Mouse (Mus musculus) forebrain, embryonic 15.5 days (tissue): ENCODE measurements at regions not wholly inside any gene's neighbourhood (a gene's known extent, or its start where the extent isn't known, plus 50 kb on each side); places are given as distances from the start of the nearest gene placed in this dataset.

Source experiments
- ATAC-seq: fragments of 200-750 bp; cut with Nextera tagmentation; replicated peaks from 2 replicates; pipeline ENCODE4 v1.8.0; 2017; ENCODE audit warnings: mild to moderate bottlenecking, moderate TSS enrichment, moderate library complexity
- H3K27ac ChIP-seq: fragments of 300-500 bp; sonication (generic); replicated peaks from 2 replicates; pipeline ENCODE4 v1.5.1; 2015; ENCODE audit warnings: mild to moderate bottlenecking, inconsistent platforms
- H3K27me3 ChIP-seq: fragments of 300-500 bp; sonication (generic); 2 replicates; pipeline ENCODE4 v1.6.1; 2015; ENCODE audit warnings: inconsistent platforms
- H3K36me3 ChIP-seq: fragments of 300-500 bp; sonication (generic); 2 replicates; pipeline ENCODE4 v1.6.1; 2015; ENCODE audit warnings: mild to moderate bottlenecking, inconsistent platforms
- H3K4me1 ChIP-seq: fragments of 300-500 bp; sonication (generic); 2 replicates; pipeline ENCODE4 v1.6.1; 2015; ENCODE audit warnings: inconsistent platforms
- H3K4me2 ChIP-seq: fragments of 300-500 bp; sonication (generic); replicated peaks from 2 replicates; pipeline ENCODE4 v1.6.1; 2015; ENCODE audit warnings: mild to moderate bottlenecking, inconsistent platforms
- H3K4me3 ChIP-seq: fragments of 300-500 bp; sonication (generic); 2 replicates; pipeline ENCODE4 v1.5.1; 2015; ENCODE audit warnings: mild to moderate bottlenecking, inconsistent platforms
- H3K9ac ChIP-seq: fragments of 300-500 bp; sonication (generic); replicated peaks from 2 replicates; pipeline ENCODE4 v1.6.1; 2015; ENCODE audit warnings: mild to moderate bottlenecking, inconsistent platforms
- H3K9me3 ChIP-seq: fragments of 300-500 bp; sonication (generic); 2 replicates; pipeline ENCODE4 v1.6.1; 2016; ENCODE audit warnings: inconsistent platforms
- WGBS: fragments of 180-500 bp; shearing (Covaris S2); methylation state at CpG from one replicate; pipeline ENCODE4 v1.1.7; 2015; ENCODE audit warnings: mixed read lengths; 5-methylcytosine and 5-hydroxymethylcytosine counted together

GRCm38 (mm10) chr12:106527699-106528434 is 517.8 kb downstream of the Vrk1 start:
- Histone ChIP-seq H3K9ac (no peak overlapping the region), H3K4me2 (no peak overlapping the region), H3K4me1 (peaks cover 30% of the 10 kb centered on the region), H3K36me3 (no peaks in the 10 kb centered on the region), H3K27me3 (no peaks in the 10 kb centered on the region), H3K9me3 (no peaks in the 10 kb centered on the region), H3K27ac (peak overlapping the region; percentile 90), H3K4me3 (no peak overlapping the region)
- WGBS = 7% methylated on average over 20 of the region's 20 CpGs
- ATAC-seq = peak; percentile 46

- no peak overlapping the region for H3K4me3 ChIP-seq
- no peaks in the 10 kb centered on the region for H3K27me3 ChIP-seq
- peak overlapping the region; percentile 90 for H3K27ac ChIP-seq
- H3K9ac ChIP-seq = no peak overlapping the region
- H3K36me3 ChIP-seq = no peaks in the 10 kb centered on the region
- ATAC-seq = peak; percentile 44
- peak overlapping the region; percentile 19 for H3K4me2 ChIP-seq
- H3K4me1 ChIP-seq = peaks cover 30% of the 10 kb centered on the region
- no peaks in the 10 kb centered on the region for H3K9me3 ChIP-seq
- 18% methylated on average over 10 of the region's 10 CpGs for WGBS
Observed at GRCm38 (mm10) chr12:106528521-106528920, 518.5 kb downstream of the Vrk1 start.

- H3K36me3 ChIP-seq = no peaks in the 10 kb centered on the region
- WGBS = 32% methylated on average over 11 of the region's 11 CpGs
- no peak overlapping the region for H3K9ac ChIP-seq
- H3K4me3 ChIP-seq = no peak overlapping the region
- H3K27me3 ChIP-seq = no peaks in the 10 kb centered on the region
- H3K4me1 ChIP-seq = peaks cover 30% of the 10 kb centered on the region
- peak overlapping the region; percentile 90 for H3K27ac ChIP-seq
- H3K4me2 ChIP-seq = no peak overlapping the region; the same call in 1 of the 2 replicates
- no peaks in the 10 kb centered on the region for H3K9me3 ChIP-seq
- ATAC-seq = peak; percentile 89
Observed at GRCm38 (mm10) chr12:106529175-106529574, 519.1 kb downstream of the Vrk1 start.

DNA sequence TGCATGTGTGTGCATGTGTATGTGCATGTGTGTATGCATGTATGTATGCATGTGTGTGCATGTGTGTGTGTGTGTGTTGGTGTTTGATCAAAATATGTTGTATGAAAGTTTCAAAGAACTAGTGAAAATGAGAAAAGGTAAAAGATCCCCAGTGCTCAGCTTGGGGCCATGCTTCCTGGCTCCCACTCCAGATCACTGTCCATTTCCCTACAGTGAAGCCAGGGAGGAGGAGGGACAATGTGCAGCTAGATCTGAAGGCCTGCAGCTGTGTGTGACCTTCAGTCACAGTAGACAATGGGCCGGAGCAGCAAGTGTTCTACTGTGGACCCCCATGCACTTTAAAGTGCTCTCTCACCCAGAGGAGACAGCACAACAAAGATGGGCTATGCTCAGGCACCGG is 525.1 kb downstream of the Vrk1 start:
- WGBS = 32% methylated on average over 2 of the region's 2 CpGs
- Histone ChIP-seq H3K4me1 (peaks cover 18% of the 10 kb centered on the region), H3K36me3 (no peaks in the 10 kb centered on the region), H3K9me3 (no peaks in the 10 kb centered on the region), H3K27me3 (no peaks in the 10 kb centered on the region), H3K4me2 (no peak overlapping the region), H3K27ac (0 out of 2 replicates have a peak overlapping the region, but pooled peaks have one; percentile 5), H3K9ac (no peak overlapping the region), H3K4me3 (no peak overlapping the region)
- ATAC-seq = no peak

DNA sequence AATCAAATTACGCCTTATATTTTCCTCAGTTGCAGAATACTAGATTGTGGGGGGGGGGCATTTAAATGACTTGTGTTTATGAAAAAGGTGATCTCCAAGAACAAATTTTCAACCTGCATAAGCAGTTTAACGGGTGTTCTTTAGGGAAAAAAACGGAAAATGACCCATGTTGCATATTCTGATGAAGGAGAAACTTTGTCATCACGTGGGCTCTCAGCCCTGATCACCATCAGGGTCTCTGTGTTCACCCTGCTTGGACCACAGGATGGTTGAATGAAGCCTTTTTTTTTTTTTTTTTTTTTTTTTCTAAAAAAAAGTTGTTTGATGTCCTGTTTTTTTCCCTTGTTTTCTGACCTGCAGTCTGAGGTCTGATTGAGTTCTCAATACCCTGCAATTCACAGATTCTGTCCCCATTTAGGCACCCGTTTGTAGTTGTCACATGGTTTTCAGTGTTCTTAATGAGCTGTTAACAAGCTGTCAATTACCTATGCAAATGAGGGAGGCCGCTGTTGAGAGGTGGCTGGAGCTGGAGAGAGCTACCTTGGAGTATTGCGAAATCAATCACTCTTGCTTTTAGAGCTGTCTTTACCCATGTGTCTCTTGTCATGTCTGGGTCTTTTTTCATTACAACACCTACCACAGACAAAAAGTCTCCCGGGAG is 525.7 kb downstream of the Vrk1 start:
- Histone ChIP-seq H3K4me1 (peaks cover 17% of the 10 kb centered on the region), H3K4me2 (peak overlapping the region; percentile 17; the same call in 1 of the 2 replicates), H3K27me3 (no peaks in the 10 kb centered on the region), H3K27ac (peak overlapping the region; percentile 85), H3K36me3 (no peaks in the 10 kb centered on the region), H3K9ac (no peak overlapping the region), H3K4me3 (no peak overlapping the region), H3K9me3 (no peaks in the 10 kb centered on the region)
- peak; percentile 90 for ATAC-seq
- WGBS = 13% methylated on average over 8 of the region's 8 CpGs

- H3K27ac ChIP-seq = peak overlapping the region; percentile 85
- H3K4me2 ChIP-seq = peak overlapping the region; percentile 17; the same call in 1 of the 2 replicates
- H3K4me3 ChIP-seq = no peak overlapping the region
- no peaks in the 10 kb centered on the region for H3K27me3 ChIP-seq
- WGBS = 6% methylated on average over 7 of the region's 7 CpGs
- H3K36me3 ChIP-seq = no peaks in the 10 kb centered on the region
- H3K9ac ChIP-seq = no peak overlapping the region
- no peaks in the 10 kb centered on the region for H3K9me3 ChIP-seq
- peak; percentile 68; the same call in 1 of the 2 replicates for ATAC-seq
- H3K4me1 ChIP-seq = peaks cover 17% of the 10 kb centered on the region
Observed at GRCm38 (mm10) chr12:106536289-106536636, 526.2 kb downstream of the Vrk1 start.

DNA sequence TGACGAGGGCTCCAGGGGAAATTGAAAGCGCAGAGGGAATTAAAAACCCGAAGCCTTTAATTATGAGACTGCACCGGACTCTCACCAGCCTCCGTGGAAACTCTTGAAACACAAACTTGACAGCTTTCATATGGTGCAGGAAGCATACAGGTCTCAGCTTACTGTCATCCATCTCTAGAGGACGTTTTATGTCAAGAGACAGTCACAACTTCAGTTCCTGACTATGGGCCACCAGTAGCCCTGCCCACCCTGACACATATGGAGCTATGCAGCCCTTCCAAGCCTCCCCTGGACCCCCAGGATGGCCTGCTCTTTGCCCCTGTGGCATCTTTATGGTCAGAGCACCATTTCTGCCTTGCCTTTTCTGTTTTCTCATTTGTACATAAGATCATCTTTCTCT is 530.0 kb downstream of the Vrk1 start:
- Histone ChIP-seq H3K9me3 (no peaks in the 10 kb centered on the region), H3K27me3 (no peaks in the 10 kb centered on the region), H3K9ac (no peak overlapping the region), H3K36me3 (no peaks in the 10 kb centered on the region), H3K4me3 (no peak overlapping the region), H3K4me1 (peaks cover 18% of the 10 kb centered on the region), H3K4me2 (no peak overlapping the region), H3K27ac (no peak overlapping the region)
- ATAC-seq = no peak
- 46% methylated on average over 6 of the region's 6 CpGs for WGBS

- WGBS = 85% methylated on average over 9 of the region's 9 CpGs
- no peak overlapping the region for H3K9ac ChIP-seq
- H3K4me3 ChIP-seq = no peak overlapping the region
- no peaks in the 10 kb centered on the region for H3K36me3 ChIP-seq
- no peaks in the 10 kb centered on the region for H3K27me3 ChIP-seq
- ATAC-seq = no peak
- no peak overlapping the region for H3K27ac ChIP-seq
- 0 out of 2 replicates have a peak, but pooled peaks cover 4% of the 10 kb centered on the region for H3K4me1 ChIP-seq
- no peaks in the 10 kb centered on the region for H3K9me3 ChIP-seq
- H3K4me2 ChIP-seq = no peak overlapping the region
Observed at GRCm38 (mm10) chr12:106559566-106559965, 549.5 kb downstream of the Vrk1 start.

DNA sequence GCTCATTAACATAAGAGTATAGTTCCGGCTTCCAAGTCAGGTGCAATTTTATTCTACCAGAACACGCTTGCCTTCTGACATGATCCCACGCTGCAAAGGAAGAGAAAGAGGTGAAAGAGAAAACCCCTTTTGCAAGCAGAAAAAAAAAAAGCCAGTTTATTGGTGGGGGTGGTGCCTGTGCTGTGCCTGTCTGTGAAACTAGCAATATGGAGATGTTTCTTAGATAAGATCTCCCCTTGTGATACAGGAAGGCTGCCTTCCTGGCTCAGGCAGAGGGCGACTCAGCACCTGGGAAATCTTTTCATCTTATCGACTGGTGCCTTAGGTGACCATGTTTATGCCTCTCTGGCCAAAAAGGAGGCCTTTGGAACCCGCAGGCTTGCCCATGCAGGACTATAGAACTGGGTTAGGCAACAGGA is 555.2 kb downstream of the Vrk1 start:
- ATAC-seq = no peak
- Histone ChIP-seq H3K27ac (no peak overlapping the region), H3K9ac (no peak overlapping the region), H3K4me1 (peaks cover 7% of the 10 kb centered on the region), H3K36me3 (no peaks in the 10 kb centered on the region), H3K27me3 (no peaks in the 10 kb centered on the region), H3K9me3 (no peaks in the 10 kb centered on the region), H3K4me2 (no peak overlapping the region), H3K4me3 (no peak overlapping the region)
- 29% methylated on average over 6 of the region's 6 CpGs for WGBS

DNA sequence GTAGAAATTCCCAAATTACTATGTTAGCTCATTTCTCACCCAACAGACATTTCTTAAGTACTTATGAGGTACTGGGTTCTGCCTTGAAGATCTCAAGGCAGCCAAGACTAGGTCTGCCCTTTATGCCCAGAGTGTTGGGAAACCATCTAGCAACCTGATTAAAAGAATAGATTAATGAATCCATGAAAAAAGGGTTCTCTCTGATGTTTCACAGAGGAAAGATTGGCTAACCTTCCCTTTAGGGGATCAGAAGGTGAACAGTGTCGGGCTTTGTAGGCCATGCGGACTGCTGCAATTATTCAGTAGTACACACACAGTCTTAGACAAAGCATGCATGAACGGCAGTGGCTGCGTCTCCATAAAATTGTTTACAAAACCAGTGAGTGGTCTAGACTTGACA is 556.3 kb downstream of the Vrk1 start:
- Histone ChIP-seq H3K9me3 (no peaks in the 10 kb centered on the region), H3K9ac (no peak overlapping the region), H3K4me2 (no peak overlapping the region), H3K4me1 (peaks cover 7% of the 10 kb centered on the region), H3K27ac (no peak overlapping the region), H3K27me3 (no peaks in the 10 kb centered on the region), H3K36me3 (no peaks in the 10 kb centered on the region), H3K4me3 (no peak overlapping the region)
- no peak for ATAC-seq
- WGBS = 83% methylated on average over 4 of the region's 4 CpGs

DNA sequence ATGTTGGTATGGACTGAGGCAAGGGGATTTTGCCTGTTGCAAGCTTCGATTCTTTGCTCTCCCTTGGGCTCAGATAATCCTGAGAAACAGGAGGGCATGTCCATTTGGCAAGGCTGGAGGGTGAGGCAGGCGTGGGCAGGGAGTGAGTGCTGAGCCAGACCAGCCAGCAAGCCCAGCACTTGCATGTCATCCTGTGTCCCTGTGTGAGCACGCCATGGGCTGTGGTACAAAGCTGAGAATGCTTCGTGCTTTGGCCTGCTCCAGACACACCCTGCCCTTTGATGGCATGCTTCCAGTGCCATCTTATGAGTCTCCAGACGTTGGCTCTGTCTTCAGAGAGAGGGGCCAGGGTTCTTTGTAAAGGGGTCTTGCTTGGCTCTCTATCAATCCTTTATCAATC is 557.1 kb downstream of the Vrk1 start:
- H3K4me3 ChIP-seq = no peak overlapping the region
- H3K36me3 ChIP-seq = no peaks in the 10 kb centered on the region
- H3K9ac ChIP-seq = no peak overlapping the region
- no peaks in the 10 kb centered on the region for H3K9me3 ChIP-seq
- H3K27ac ChIP-seq = no peak overlapping the region
- peaks cover 7% of the 10 kb centered on the region for H3K4me1 ChIP-seq
- no peak for ATAC-seq
- no peaks in the 10 kb centered on the region for H3K27me3 ChIP-seq
- no peak overlapping the region for H3K4me2 ChIP-seq
- 82% methylated on average over 5 of the region's 5 CpGs for WGBS

- WGBS = 88% methylated on average over 10 of the region's 10 CpGs
- Histone ChIP-seq H3K4me3 (no peak overlapping the region), H3K9ac (no peak overlapping the region), H3K36me3 (no peaks in the 10 kb centered on the region), H3K9me3 (no peaks in the 10 kb centered on the region), H3K27me3 (no peaks in the 10 kb centered on the region), H3K4me2 (no peak overlapping the region), H3K27ac (no peak overlapping the region), H3K4me1 (peaks cover 7% of the 10 kb centered on the region)
- no peak for ATAC-seq
Observed at GRCm38 (mm10) chr12:106568541-106569085, 558.6 kb downstream of the Vrk1 start.
